Mouse (Mus musculus): ENCODE measurements around the gene Hnrnpr.

DNA sequence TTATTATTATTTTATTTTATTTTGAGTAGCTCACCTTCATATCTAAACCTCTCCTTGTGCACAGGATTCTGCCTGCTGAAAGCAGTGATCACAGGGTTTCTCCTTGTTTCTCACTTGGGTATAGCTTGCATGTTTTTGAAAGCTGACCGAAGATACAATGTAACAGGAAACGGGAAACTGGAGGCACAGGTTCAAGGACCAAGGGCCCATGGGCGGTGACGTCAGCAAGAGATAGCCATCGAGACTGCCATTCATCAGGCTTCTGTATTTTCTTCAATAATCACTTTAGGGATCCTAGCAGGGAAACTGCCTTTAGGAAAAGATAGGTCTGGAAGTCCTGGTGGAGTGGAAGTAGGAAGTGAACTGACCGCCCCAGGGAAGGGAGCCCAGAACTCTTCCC lies 19.1 kb upstream of the Hnrnpr start:
- TF ChIP-seq CTCF (IDR thresholded peaks at IDR 0.05) = no peak
- TF ChIP-seq EP300 (IDR thresholded peaks at IDR 0.05) = no peak

All from lung, postnatal 0 days (tissue).